Mouse (Mus musculus) MEL (cell line): ENCODE results near the gene Rtn4rl2.

Experiments
- BHLHE40 ChIP-seq: IDR thresholded peaks from 2 replicates; pipeline ENCODE4 v1.6.1; 2012; ENCODE audit warnings: low read depth, mild to moderate bottlenecking, inconsistent platforms, low read length, improper control_type of control experiment, borderline replicate concordance
- CTCF ChIP-seq, 3 experiments: IDR thresholded peaks in 2 of 3; conservative IDR thresholded peaks in 1 of 3; 2 replicates each; pipeline ENCODE4 v1.5.1; 2011 to 2012; ENCODE audit warnings: low read length in 3 of 3, low read depth in 2 of 3, mild to moderate bottlenecking in 2 of 3, improper control_type of control experiment in 1 of 3, inconsistent platforms in 1 of 3, mixed read lengths in 1 of 3, moderate library complexity in 1 of 3; ENCODE audit not compliant: control insufficient read depth in 1 of 3, insufficient read depth in 1 of 3, poor library complexity in 1 of 3, severe bottlenecking in 1 of 3
- EP300 ChIP-seq, 2 experiments: IDR thresholded peaks; 2 replicates each; pipeline ENCODE4 v1.6.1; 2011; ENCODE audit warnings: improper control_type of control experiment in 2 of 2, low read length in 2 of 2, low read depth in 1 of 2, mild to moderate bottlenecking in 1 of 2

DNA sequence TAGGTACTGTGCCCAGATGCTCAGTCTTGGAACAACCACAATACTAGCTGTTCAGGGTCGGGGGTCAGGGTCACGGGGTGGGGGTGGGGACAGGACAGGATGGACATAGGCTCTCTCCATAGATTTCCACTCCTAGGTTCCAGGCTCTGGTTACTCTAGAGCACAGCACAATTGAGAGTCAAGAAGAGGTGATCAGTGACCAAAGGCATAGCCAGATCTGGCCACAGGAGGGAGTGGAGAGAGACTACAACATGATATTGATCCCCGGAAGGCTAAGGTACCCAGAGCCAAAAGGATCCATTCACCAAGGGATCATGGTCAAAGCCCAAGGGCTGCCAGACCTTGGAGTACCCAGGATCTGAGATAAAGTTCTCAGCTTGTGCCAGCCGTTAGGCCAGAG lies 1.9 kb downstream of the Rtn4rl2 start:
- TF ChIP-seq BHLHE40: no peak
- no peak for TF ChIP-seq CTCF (IDR thresholded peaks at IDR 0.05 in 2 of 3, conservative IDR thresholded peaks at IDR 0.05 in 1 of 3; ENCODE audit: control insufficient read depth in 1 of 3, insufficient read depth in 1 of 3, low read depth in 2 of 3, low read length in 3 of 3, poor library complexity in 1 of 3, severe bottlenecking in 1 of 3)
- TF ChIP-seq EP300 (IDR thresholded peaks at IDR 0.05; ENCODE audit: low read depth in 1 of 2, low read length in 2 of 2): no peak
